Mouse (Mus musculus): Measurements from ENCODE around the gene Mbd3. TPM values are rescaled to one million over a fixed set of nuclear protein-coding genes. Genes with fewer than 3 reads are reported as not detected.

Gene Mbd3
- total RNA-seq, 2 experiments from 2014 or later: 82.8 to 96.6 TPM

DNA sequence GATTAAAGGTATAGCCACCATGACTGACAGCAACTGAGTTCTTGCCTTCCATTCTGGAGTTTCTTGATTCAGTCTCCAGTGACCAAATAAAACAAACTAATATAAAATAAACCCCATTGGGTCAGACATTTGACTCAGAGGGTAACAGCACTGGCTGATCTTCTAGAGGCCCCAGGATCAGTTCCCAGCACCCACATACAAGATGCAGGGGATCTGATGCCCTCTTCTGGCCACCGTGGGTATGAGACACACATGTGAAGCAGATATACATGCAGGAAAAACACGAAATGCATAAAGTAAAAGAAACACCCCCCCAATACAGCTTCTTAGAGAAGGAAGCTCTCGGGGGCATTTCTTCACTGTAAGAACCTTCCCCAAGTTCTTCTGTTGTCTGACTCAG lies 25.7 kb upstream of the Mbd3 start:
- no peak for ATAC-seq (replicated peaks; ENCODE audit: poor library complexity)

DNA sequence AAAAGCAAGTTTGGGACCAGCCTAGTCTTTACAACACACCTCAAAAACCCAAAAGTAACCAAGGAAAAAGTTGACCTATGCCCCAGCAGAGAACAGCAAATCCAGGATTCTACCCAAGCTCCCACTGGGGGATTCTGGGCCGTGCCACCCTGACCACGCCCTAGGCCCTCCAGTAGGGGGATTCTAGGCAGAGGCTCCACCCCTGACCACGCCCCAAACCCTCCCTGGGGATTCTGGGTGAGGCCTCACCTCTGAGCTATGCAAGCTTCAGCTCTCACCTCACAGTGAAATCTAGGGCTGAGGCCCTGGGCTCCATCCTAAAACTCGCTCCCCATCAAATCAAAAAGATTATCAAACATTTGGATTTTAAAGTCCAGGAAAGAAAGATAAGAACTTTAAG lies 24.2 kb upstream of the Mbd3 start:
- ATAC-seq (replicated peaks; ENCODE audit: poor library complexity): peak; percentile 51

DNA sequence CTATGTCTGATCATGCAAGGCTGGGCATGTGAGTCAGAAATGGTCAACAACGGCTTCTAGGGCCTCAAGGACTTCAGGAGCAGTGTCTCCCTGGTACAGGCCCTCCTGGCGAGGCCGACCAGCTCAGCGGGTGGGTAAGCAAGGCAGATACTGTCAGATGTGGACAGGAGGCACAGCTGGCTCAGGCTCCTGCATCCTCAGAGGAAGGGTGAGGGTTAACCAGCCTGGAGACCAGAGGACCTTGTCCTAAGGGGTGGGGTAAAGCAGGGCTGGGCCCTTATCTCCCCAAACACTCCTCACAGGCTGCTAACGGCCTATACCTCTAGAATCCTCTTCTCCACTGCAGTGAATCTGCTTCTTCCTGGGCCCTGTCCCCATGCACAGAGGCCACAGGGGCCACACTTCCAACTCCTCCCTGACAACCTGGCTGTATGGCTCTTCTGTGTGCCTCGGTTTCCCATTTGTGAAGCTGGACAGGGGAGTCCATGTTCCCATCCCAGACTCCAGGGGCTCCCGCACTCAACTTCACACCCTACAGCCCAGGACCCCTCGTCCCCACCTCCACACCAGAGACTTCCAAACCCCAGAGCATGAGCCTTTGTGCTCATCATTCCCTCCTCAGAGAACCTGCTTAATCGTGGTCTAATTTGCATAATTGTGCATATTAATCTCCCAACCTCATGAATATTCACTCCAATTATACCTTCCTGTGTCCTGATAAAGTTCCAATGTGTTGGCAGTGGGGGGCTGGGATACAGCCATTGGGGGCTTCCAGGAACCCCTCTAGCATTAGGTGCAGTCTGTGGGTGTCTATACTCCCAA lies 22.5 kb upstream of the Mbd3 start:
- peak; percentile 86 for ATAC-seq (replicated peaks; ENCODE audit: poor library complexity)

DNA sequence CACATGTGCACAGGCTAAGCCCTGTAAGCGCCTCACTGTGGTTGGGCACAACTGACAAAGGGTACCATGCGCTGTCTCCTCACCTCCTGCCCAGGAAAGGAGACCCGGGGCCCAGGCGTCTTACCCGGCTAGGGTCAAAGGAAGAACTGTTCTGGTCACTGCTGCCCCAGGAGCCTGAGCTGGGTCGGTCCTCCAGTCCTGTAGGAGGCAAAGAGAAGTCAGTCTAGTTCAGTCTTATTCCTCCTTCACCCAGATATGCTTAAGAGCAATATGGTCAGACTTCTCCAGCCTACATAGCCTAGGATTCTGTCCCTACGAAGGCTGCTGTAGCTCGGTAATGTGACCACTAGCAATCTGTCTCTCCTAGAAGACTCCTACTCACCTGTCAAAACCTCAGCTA lies 21.9 kb upstream of the Mbd3 start:
- no peak for ATAC-seq (replicated peaks; ENCODE audit: poor library complexity)

DNA sequence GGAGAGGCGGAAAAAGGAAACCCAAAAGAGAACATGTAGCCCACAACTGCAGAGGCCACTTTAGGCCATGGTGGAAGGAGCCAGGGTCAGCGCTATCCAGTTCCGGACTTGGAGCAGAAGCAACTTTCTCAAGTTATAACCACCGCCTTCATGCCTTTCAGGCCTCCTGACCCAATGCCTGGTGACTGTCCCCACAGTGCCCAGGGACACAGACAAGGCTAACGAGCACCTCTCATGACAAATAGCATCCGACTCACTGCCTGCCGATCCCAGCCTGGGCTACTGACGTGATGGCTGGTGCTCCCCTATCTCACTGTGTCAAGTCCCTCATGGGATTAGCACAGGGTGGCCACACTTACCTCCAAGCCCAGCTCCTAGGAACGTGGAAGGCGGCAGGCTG lies 21.4 kb upstream of the Mbd3 start:
- ATAC-seq (replicated peaks; ENCODE audit: poor library complexity): no peak

DNA sequence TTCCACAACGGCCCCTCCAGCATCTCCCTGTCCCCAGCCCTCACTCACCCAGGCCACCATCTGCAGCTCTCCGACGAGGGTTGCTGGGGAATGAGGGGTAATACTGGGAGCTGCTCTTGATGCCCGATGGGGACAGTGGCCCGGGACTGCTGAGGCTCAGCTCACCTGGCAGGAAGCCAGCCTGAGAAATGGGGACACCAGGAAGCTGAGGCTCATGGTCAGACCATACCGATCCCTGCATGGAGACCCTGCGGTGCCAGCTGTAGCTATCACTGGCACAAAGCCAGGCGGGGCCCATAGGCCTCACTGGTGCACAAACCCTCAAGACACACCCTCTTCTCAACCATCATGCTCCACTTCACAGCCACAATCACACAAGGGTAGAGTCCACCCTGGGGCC lies 20.1 kb upstream of the Mbd3 start:
- ATAC-seq (replicated peaks; ENCODE audit: poor library complexity): no peak

DNA sequence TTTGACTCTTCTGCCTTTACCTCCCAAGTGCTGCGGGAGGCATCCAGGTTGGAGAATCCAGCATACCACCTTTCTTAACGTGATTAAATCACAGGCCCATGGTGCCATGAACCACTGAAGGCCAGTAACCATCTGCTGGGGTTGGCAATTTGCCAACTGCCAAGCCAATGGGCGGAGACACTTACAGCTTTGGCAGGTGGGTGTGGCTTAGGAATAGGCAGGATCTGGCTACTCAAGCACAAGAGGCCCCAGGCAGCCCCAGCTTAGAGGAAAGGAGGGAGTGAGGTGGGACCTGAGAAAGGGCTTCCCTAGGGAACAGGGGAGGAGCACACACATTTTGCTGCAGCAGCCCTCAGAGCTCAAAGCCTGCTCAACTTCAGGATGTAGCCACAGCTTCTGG lies 19.0 kb upstream of the Mbd3 start:
- ATAC-seq (replicated peaks; ENCODE audit: poor library complexity): 0 out of 2 replicates have a peak, but pooled peaks have one; percentile 17

DNA sequence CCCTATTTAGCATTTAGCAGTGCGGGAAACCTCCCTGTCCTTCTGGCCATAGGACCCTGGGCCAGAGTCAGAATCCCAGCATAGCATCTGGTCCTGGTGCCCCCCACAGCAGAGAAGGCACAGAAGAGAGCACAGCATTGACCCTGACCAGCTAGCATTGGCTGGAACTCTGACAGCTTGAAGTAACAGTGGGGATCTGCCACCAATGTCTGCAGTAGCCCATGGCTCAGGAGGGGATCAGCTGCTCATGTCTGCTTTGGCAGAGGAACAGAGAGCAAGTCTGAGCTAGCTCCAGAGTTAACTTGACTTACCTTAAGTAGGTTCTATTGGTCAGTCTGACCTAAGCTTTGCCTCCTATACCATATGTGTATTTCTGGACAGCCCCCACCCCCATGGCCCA lies 18.5 kb upstream of the Mbd3 start:
- no peak for ATAC-seq (replicated peaks; ENCODE audit: poor library complexity)

DNA sequence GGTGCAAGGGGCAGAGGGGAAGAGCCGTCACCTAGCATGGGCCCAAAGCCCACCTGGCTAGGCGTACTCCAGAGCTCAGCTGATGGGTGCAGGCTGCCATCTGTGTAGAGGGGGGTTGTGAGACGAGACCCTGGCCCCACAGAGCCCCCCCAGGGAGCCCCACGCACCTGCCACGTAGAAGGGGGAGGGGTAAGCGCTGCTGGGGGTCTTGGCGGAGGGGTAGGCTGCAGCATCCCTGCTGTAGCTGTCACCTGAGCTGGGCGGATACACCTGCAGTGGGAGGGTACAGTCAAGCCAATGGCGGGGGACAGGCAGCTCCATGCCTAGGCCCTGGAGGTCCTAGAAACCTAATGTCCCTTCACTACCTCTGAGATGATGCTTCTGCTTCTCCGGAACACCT lies 18.0 kb upstream of the Mbd3 start:
- no peak for ATAC-seq (replicated peaks; ENCODE audit: poor library complexity)

DNA sequence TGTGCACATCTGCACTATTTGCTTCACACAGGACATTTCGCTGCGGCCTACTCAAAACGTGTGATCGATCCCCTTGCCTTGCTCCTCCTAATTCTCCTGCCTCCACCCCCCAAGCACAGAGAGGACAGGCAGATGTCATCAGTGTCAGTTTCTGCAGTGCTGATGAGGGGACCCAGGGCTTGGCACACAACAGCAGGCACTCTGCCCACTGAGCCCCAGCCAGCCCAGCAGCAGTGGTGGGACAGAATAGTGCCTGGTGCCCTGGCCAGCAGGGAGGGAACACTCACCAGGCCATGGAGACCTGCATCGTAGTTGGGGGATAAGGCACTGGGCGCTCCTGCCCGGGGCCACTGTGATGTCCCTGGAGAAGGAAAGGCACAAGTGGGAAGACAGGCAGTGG lies 16.2 kb upstream of the Mbd3 start:
- no peak for ATAC-seq (replicated peaks; ENCODE audit: poor library complexity)

DNA sequence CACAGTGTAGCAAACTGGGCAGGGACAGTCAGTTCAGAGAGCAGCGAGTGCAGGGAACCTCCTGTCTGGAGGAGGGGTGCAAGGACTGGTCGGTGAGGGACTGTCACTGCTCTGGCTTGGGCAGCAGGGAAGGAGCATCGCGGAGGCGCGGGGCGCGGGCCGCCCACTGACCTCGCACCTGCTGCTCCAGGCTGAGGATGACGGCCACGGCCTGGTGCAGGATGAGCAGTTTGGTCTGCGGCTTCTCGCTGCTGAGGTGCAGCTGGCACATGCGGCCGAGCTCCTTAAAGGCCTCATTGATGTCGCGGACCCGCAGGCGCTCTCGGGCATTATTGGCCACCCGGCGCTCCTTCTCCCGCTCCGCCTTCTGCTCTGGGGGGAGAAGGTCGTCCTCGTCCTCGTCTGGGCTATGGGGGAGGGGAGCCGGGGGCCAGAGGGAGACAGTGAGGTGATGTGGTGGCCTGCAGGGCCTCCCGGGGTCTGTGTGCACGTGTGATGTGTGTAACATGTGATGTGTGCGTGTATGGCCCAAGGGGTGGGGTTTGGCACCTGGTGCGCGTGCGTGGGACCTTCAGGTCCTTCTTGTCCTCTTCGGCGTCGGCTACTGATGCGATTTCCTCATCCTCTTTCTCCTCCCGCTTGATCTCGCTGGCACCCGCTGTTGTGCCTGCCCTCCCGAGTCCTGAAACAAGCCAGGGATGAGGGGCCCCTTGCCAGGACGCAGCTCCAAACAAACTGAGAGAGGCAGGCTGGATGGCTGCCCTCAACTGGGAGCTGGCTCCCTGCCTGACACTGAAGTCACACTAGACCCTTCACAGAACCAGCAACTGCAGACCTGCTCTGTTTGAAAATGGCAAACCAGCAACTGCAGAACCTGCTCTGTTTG lies 13.5 kb upstream of the Mbd3 start:
- ATAC-seq (replicated peaks; ENCODE audit: poor library complexity): no peak

DNA sequence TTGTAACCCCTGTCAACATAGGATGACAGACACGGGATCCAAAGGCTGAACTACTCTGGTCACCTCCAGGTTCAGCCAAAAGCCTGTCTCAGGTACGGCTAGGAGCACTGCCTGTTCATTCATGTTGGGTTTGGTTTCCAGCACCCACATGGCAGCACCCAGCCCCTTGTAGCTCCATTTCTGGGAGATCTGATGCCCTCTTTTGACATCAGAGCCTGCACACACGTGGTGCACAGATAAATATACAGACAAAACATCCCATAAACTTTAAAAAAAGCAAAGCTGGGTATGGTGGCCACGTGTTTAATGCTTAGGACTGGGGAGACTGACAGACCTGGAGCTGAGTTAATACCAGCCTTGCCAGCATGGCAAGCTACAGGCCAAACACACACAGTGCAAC lies 8.6 kb upstream of the Mbd3 start:
- no peak for ATAC-seq (replicated peaks; ENCODE audit: poor library complexity)

DNA sequence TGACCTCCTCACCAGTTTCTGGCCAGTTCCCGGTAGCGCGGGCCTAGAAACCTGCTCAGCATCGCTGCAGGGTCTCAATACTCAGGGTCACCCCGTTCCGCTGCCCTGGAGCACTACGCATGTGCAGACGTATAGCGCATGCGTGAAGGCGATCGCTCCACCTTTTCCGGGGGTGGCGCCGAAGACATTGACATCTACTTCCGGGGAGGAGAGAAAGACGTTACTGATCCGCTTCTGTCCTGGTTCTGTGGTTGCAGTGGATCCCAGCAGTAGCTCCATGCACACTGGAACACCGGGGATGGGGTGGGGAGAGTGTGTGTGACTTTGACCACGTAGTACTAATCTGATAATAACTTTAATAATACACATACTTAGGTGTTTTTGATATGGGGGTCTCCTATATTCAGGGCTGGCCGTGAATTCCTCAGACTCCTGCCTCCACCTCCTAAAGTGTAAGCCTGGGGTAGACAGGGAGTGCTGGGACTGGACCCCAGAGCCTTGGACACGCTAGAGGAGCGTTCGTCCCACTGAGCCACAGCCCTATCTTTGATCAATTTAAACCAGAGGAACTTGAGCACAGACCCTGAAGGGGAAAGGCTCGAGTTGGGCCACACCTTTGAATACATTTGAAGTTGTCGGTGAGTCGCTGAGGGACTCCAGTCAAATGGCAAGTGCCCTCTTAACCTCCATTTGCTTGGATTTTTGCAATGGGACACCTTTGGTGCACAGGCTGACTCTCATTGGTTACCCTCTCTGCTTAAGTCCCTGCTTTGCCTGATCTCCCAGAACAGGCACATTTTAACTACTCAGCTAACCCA lies 7.5 kb upstream of the Mbd3 start, which contains the start of gene Uqcr11:
TSS of gene Uqcr11 (minus strand) at position 147 of the 818 bp plus-strand sequence.
- peak; percentile 82 for ATAC-seq (replicated peaks; ENCODE audit: poor library complexity)

DNA sequence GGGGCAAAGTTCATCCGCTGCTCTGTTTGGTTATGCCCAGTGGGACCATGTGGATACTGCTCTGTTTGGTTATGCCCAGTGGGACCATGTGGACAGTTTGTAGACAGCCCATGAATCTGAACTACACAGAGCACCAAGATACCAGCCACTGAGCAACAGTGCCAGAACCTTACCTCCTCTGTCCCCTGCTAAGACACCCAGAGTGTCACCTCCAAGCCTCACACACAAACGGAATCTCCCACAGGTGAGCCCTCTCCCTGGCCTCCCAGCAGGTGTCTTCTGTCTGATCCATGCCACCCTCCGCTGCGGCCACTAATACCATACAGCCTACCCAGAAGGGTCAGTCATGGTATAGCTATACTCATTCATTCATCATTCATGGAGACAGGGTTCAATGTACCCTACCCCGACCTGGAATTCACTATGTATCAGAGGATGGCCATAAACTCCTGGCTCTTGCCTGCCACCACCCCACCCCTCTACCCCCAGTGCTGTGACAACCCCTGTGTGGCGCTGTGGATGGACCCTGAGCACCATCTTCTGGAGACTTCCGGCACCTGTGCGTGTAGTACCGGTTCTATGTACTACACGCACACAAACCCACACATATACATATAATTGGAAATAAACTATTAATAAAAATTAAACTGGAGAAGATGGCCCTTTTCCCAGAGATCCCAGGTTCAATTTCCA lies 6.3 kb upstream of the Mbd3 start:
- ATAC-seq (replicated peaks; ENCODE audit: poor library complexity): no peak

DNA sequence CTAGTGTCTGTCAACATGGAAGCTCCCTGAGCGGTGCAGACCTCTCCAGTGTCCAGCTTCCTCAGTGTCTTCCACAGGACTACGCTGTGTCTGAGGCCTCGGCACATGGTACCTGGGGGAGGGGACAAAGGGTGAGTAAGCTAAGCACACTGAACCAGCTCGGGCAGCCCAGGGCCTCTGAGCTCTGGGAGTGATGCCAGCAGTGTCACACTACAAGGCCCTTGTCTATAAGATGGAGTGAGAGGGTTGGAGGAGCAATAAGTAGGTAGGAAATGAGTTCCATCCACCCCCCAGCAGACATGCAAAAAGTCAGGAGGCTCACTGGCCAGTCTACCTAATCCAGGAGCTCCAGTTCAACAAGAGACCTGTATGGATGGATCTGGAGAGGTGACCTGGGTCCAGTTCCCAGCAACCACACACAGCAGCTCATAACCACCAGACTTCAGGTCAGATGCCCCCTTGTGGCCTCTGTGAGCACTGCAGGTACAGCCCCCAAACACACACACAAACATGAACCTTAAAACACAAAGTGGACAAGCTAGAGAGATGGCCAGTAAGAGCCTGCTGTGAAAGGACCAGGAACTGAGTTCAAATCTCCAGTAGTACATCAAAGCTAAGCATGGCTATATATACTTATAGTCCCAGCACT lies 3.8 kb upstream of the Mbd3 start:
- ATAC-seq (replicated peaks; ENCODE audit: poor library complexity): no peak

DNA sequence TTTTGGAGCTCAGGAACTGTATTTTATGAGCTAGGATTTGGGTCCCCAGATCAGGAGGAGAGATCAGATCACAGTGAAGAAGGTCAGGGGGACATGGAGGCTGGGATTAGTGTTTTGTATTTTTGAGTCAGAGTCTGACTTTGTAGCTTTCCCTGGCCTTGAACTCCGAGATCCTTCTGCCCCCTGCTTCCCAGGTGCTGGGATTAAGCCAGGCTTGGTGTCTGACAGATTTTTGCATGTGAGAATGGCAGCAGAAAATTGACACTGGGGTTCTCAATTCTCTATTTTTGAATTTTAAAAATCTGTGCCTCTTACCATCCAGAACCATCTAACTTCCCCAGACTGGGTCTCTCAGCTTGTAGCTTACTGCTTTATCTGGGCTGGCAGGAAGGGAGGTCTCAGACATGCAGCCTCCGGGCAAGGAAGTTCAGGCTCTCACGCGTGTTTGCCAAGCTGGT lies 1.4 kb upstream of the Mbd3 start:
- no peak for ATAC-seq (replicated peaks; ENCODE audit: poor library complexity)

DNA sequence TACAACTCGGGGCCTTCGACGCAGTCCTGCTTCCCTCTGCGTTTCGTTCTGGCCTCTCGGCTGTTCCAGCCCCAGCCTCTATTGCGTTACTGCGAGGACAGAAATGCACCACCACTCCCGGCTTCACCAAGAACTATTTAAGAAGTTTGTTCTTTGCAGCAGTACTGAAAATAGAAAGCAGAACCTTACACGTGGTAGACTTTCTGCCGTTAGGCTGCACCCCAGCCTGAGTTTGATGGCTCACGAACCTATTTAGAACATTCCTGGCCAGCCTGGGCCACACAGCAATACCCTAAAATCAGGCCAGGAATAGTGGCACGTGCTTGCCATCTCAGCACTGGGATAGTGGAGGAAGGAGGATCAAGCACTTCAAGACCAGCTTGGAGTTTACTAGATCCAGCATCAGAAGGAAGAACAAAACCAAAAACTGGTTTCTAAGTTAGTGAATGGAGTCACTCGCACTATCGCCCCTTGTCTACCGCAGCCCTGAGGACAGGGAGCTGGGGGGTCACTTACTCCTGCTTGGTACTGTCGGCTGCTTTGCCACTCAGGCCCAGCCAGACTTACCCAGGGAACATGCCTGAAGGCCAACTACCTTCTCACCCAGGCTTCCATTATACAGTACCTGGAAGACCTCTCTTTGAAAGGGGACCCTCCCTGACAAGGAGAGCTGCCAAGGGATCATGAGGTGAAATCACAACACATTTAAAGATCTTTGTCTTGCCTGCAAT lies 788 bp upstream of the Mbd3 start:
- no peak; the same call in 1 of the 2 replicates for ATAC-seq (replicated peaks; ENCODE audit: poor library complexity)

DNA sequence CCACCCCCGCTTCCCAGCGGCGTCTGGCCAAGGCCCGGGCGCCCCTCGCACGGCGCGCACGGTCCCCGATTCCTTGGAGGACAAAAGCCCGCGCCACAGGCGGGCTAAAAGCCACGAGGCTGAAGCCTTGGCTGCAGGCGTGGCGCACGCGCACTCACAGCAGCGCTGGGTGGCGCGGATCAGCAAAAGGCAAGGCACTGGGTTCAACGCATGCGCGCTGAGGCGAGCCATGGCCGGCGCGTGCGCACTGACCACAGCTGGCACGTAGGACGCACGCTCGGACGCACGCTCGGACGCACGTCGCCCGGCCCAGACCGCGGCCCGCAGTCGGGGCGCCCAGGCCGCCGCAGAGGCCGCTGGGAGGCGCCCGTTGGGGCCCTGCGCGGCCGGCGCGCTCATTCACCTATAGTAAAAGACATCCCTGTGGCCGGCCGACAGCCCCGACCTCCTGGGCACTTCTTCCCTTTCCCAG lies 595 bp downstream of the Mbd3 start:
- ATAC-seq (replicated peaks; ENCODE audit: poor library complexity): peak; percentile 56

DNA sequence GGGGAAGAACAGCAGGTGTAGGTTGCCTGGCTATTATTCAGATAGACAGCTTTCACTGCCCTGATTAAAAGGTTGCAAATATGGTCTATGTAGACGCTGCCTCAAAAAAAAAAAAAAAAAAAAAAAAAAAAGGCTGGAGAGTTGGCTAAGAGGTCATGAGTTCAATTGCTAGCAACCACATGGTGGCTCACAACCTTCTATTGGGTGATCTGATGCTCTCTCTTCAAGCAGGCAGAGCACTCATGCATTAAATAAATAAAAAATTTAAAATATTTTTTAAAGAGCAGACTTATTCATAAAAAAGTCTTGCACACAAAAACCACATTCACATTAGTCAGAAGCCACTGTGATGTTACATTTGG lies 1.2 kb downstream of the Mbd3 start:
- no peak for ATAC-seq (replicated peaks; ENCODE audit: poor library complexity)

Measured in megakaryocyte progenitor cell, adult 5-6 weeks (primary cell).